Mouse (Mus musculus): ENCODE results near the gene Tymp.

Tymp gene

DNA sequence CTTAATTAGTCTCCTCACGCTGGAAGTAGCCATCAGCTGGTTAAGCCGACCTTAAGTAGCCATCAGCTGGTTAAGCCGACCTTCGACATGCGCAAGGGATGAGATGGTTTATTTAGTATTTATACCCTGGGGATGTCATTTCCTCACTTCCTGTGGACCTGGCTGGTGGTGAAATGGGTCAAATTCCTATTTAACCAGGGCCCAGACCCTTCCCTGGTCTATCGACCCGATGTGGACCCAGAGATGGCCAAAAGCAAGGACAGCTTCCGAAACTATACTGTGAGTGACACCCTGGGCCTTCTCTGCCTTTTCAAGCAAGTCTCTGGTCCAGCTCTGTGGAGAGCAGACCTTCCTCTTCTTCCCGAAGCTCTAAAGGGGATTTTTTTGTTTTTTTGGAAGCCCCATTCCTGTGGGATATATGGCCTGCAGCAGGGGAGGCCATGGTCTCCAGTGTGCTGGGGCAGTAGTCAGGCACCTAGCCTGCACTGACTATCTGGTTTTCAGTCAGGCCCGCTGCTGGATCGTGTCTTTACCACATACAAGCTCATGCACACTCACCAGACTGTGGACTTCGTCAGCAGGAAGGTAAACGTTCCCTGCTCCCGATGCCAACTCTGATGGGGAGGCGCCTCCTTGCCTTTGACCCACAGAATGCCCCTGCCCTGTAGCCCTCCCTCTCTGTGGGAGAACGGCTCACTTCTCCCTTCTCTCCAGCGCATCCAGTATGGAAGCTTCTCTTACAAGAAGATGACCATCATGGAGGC lies 41.9 kb downstream of the Tymp start:
- DNase-seq (ENCODE audit: low spot score in 2 of 2) = no peak

- no peak for DNase-seq (ENCODE audit: low spot score in 2 of 2)
Observed at GRCm38 (mm10) chr15:89334271-89334670, 42.6 kb downstream of the Tymp start, which contains the start of gene Miox. Miox (plus strand) TSS chr15:89334398.

DNA sequence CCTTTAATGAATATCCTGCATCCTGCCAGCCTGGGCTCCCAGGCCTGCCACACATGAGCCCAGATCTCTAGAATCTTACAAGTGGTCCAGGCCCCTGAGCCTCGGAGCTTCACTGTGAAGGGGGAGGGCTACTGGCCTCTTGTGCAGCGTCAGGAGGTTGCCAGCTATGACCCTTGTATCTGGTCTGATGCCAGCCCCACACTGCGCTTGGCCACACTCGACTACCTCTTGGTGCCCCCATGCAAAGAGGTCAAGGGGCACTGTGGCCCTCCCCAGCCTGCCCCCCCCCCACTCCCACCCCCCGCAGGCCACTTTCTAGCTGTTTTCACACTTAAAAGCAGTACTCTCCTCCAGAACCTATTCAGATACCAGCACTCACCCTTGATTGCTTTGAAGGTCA lies 50.4 kb downstream of the Tymp start:
- no peak for DNase-seq (ENCODE audit: low spot score in 2 of 2)

- DNase-seq (ENCODE audit: low spot score in 2 of 2) = no peak
Observed at GRCm38 (mm10) chr15:89323656-89324055, 53.2 kb downstream of the Tymp start.

DNA sequence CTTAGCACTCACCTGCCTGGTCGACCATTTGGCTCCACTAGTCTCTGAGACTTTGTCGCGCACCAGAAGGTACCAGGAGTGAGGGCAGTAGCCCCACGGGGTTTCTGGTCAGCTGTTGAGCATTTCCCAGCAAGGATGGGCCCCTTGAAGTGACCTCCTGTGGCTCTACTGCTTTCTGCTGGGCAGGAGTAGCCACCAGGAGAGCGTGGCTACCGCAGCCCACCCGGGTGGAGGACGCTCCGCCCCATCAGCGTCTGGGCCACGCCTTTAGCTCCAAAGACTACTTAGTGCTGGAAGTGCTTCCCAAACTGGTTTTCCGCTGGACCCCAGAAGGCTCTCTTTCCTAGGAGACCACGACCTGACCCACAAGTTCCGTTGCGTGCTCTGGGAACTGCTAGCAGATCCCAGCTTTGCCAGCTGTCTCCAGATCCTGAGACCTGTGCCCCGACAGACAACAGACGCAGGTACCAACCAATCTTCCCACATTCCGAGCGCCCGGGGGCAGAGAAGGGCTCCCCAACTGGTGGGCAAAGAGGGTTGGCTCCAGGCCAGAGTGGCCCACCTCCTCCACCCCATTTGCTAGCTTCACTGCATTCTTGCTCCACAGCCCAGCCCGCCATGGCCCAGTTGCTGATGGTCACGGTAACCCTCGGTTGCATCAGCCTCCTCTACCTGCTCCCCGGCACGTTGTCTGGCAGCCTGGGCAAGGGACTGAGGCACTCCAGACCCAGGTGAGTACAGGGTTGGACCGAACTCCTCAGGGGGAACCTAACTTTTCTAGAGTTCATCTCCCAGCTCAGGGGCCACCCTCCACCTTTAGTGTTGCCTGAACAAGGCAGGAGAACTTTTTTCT lies 53.9 kb downstream of the Tymp start, which contains the start of gene Adm2:
Gene Adm2, plus strand, starts transcription at position 51 of the 853 bp plus-strand sequence.
- no peak for DNase-seq (ENCODE audit: low spot score in 2 of 2)
